Mouse (Mus musculus) CH12.LX (cell line): Measurements from ENCODE around the gene Lrch1. TPM values are rescaled to one million over a fixed set of nuclear protein-coding genes. Genes with fewer than 3 reads are reported as not detected.

Experiments used
- DNase-seq: peaks from one replicate; pipeline ENCODE4 v3.0.0-alpha.2; 2013; ENCODE audit errors: extremely low read depth
- H3K27ac ChIP-seq: 2 replicates; pipeline ENCODE4 v1.5.1; 2012; ENCODE audit warnings: low read depth, mild to moderate bottlenecking, control low read depth, moderate library complexity; ENCODE audit not compliant: insufficient read depth
- H3K27me3 ChIP-seq: replicated peaks from 2 replicates; pipeline ENCODE3; 2012; ENCODE audit warnings: inconsistent platforms
- H3K36me3 ChIP-seq, 2 experiments: replicated peaks in 1 of 2; 2 replicates each; pipeline versions ENCODE3 to v1.6.1; 2012; ENCODE audit warnings: inconsistent platforms in 1 of 2, low read length in 1 of 2, mild to moderate bottlenecking in 1 of 2, mixed read lengths in 1 of 2, moderate library complexity in 1 of 2; ENCODE audit not compliant: control insufficient read depth in 1 of 2, insufficient read depth in 1 of 2
- H3K4me1 ChIP-seq, 2 experiments: 2 replicates each; pipeline ENCODE4 v1.6.1; 2012; ENCODE audit warnings: inconsistent platforms in 1 of 2, moderate library complexity in 1 of 2; ENCODE audit not compliant: insufficient read depth in 2 of 2, control insufficient read depth in 1 of 2
- H3K4me2 ChIP-seq: 2 replicates; pipeline ENCODE4 v1.6.1; 2012; ENCODE audit warnings: low read depth, mild to moderate bottlenecking, control low read depth; ENCODE audit not compliant: poor library complexity, insufficient read depth, severe bottlenecking
- H3K4me3 ChIP-seq, 3 experiments: fragments of 150-350 bp in 1 of 3; sonication (generic) in 1 of 3; replicated peaks in 1 of 3; 2 replicates each; pipeline versions ENCODE3 to v1.5.1; 2011 to 2012; ENCODE audit warnings: low read depth in 2 of 3, low read length in 2 of 3, mild to moderate bottlenecking in 2 of 3, moderate library complexity in 2 of 3, control low read depth in 1 of 3, improper control_type of control experiment in 1 of 3, inconsistent platforms in 1 of 3, mixed read lengths in 1 of 3; ENCODE audit not compliant: poor library complexity in 1 of 3
- H3K79me2 ChIP-seq: replicated peaks from 2 replicates; pipeline ENCODE4 v1.6.1; 2012; ENCODE audit warnings: mild to moderate bottlenecking, moderate library complexity; ENCODE audit not compliant: control insufficient read depth, poor library complexity, insufficient read depth, severe bottlenecking; ENCODE audit errors: extremely low read depth
- H3K9ac ChIP-seq: 2 replicates; pipeline ENCODE4 v1.6.1; 2012; ENCODE audit warnings: low read depth, mild to moderate bottlenecking, control low read depth, moderate library complexity; ENCODE audit not compliant: insufficient read depth
- H3K9me3 ChIP-seq: replicated peaks from 2 replicates; pipeline ENCODE3; 2012; ENCODE audit warnings: low read length, inconsistent platforms, mixed read lengths
- CHD1 ChIP-seq: IDR thresholded peaks from 2 replicates; pipeline ENCODE4 v1.6.1; 2012; ENCODE audit warnings: low read depth, low read length, improper control_type of control experiment, inconsistent platforms
- CTCF ChIP-seq, 2 experiments: IDR thresholded peaks in 1 of 2; conservative IDR thresholded peaks in 1 of 2; 2 replicates each; pipeline ENCODE4 v1.5.1; 2011 to 2012; ENCODE audit warnings: low read depth in 2 of 2, low read length in 2 of 2, improper control_type of control experiment in 1 of 2, inconsistent platforms in 1 of 2, mild to moderate bottlenecking in 1 of 2, moderate library complexity in 1 of 2
- E2F4 ChIP-seq: IDR thresholded peaks from 2 replicates; pipeline ENCODE4 v1.6.1; 2011; ENCODE audit warnings: low read depth, low read length, improper control_type of control experiment; ENCODE audit not compliant: insufficient replicate concordance
- ELF1 ChIP-seq: IDR thresholded peaks from 2 replicates; pipeline ENCODE4 v1.6.1; 2014; ENCODE audit warnings: low read depth, mild to moderate bottlenecking, inconsistent platforms, low read length, improper control_type of control experiment
- GABPA ChIP-seq: IDR thresholded peaks from 2 replicates; pipeline ENCODE4 v1.6.1; 2012; ENCODE audit warnings: low read depth, low read length, improper control_type of control experiment, inconsistent platforms; ENCODE audit not compliant: insufficient replicate concordance
- HCFC1 ChIP-seq: IDR thresholded peaks from 2 replicates; pipeline ENCODE4 v1.6.1; 2012; ENCODE audit warnings: low read depth, mild to moderate bottlenecking, inconsistent platforms, low read length, improper control_type of control experiment
- JUN ChIP-seq: IDR thresholded peaks from 2 replicates; pipeline ENCODE4 v1.6.1; 2011; ENCODE audit warnings: low read depth, mild to moderate bottlenecking, low read length, improper control_type of control experiment, moderate library complexity; ENCODE audit not compliant: insufficient read depth
- JUND ChIP-seq: conservative IDR thresholded peaks from 2 replicates; pipeline ENCODE4 v1.6.1; 2011; ENCODE audit warnings: low read depth, low read length, improper control_type of control experiment
- MAFK ChIP-seq: IDR thresholded peaks from 2 replicates; pipeline ENCODE4 v1.6.1; 2011; ENCODE audit warnings: low read length, improper control_type of control experiment; ENCODE audit not compliant: insufficient replicate concordance
- MAZ ChIP-seq: IDR thresholded peaks from 2 replicates; pipeline ENCODE4 v1.6.1; 2012; ENCODE audit warnings: low read depth, mild to moderate bottlenecking, inconsistent platforms, low read length, improper control_type of control experiment, moderate library complexity
- MXI1 ChIP-seq: IDR thresholded peaks from 2 replicates; pipeline ENCODE4 v1.6.1; 2011; ENCODE audit warnings: mild to moderate bottlenecking, low read depth, low read length, improper control_type of control experiment
- MYC ChIP-seq: IDR thresholded peaks from 2 replicates; pipeline ENCODE4 v1.6.1; 2011; ENCODE audit warnings: low read depth, mild to moderate bottlenecking, improper control_type of control experiment, low read length
- NELFE ChIP-seq: IDR thresholded peaks from 2 replicates; pipeline ENCODE4 v1.6.1; 2011; ENCODE audit warnings: low read depth, low read length, improper control_type of control experiment
- NRF1 ChIP-seq: IDR thresholded peaks from 2 replicates; pipeline ENCODE4 v1.6.1; 2014; ENCODE audit warnings: low read depth, mild to moderate bottlenecking, inconsistent platforms, low read length, improper control_type of control experiment, moderate library complexity
- PAX5 ChIP-seq: IDR thresholded peaks from 2 replicates; pipeline ENCODE4 v1.6.1; 2012; ENCODE audit warnings: low read length, inconsistent platforms, mixed read lengths
- POLR2A ChIP-seq: IDR thresholded peaks from 2 replicates; pipeline ENCODE4 v1.6.1; 2011; ENCODE audit warnings: low read depth, mild to moderate bottlenecking, improper control_type of control experiment, low read length
- POLR2AphosphoS2 ChIP-seq: IDR thresholded peaks from 2 replicates; pipeline ENCODE4 v1.6.1; 2011; ENCODE audit warnings: low read depth, low read length, improper control_type of control experiment
- RCOR1 ChIP-seq: conservative IDR thresholded peaks from 2 replicates; pipeline ENCODE4 v1.6.1; 2012; ENCODE audit warnings: low read depth, mild to moderate bottlenecking, inconsistent platforms, low read length, improper control_type of control experiment
- SIN3A ChIP-seq: IDR thresholded peaks from 2 replicates; pipeline ENCODE4 v1.6.1; 2012; ENCODE audit warnings: low read length, improper control_type of control experiment, inconsistent platforms
- TBP ChIP-seq: conservative IDR thresholded peaks from 2 replicates; pipeline ENCODE4 v1.6.1; 2011; ENCODE audit warnings: low read depth, low read length, improper control_type of control experiment
- USF1 ChIP-seq: IDR thresholded peaks from 2 replicates; pipeline ENCODE4 v1.6.1; 2014; ENCODE audit warnings: low read depth, mild to moderate bottlenecking, inconsistent platforms, low read length, improper control_type of control experiment
- ZC3H11A ChIP-seq: IDR thresholded peaks from 2 replicates; pipeline ENCODE4 v1.6.1; 2012; ENCODE audit warnings: low read depth, mild to moderate bottlenecking, inconsistent platforms, low read length, improper control_type of control experiment
- ZKSCAN1 ChIP-seq: IDR thresholded peaks from 2 replicates; pipeline ENCODE4 v1.6.1; 2012; ENCODE audit warnings: low read depth, inconsistent platforms, low read length, improper control_type of control experiment, borderline replicate concordance
- ZMIZ1 ChIP-seq: IDR thresholded peaks from 2 replicates; pipeline ENCODE4 v1.6.1; 2012; ENCODE audit warnings: low read depth, mild to moderate bottlenecking, inconsistent platforms, low read length, improper control_type of control experiment
- ZNF384 ChIP-seq: IDR thresholded peaks from 2 replicates; pipeline ENCODE4 v1.6.1; 2012; ENCODE audit warnings: low read depth, low read length, improper control_type of control experiment, inconsistent platforms
- dilution Hi-C: fragments of 300-500 bp; cut with MboI; formaldehyde crosslinking; loops from 2 replicates; pipeline ENCODE4 v1.14.3; 2020; ENCODE audit warnings: low sequenced_read_pairs; ENCODE audit not compliant: extremely low pct_unique_long_range_greater_than_20kb, extremely low pct_ligation_motif_present
- in situ Hi-C: fragments of 300-500 bp; cut with MboI; formaldehyde crosslinking; loops from 3 replicates; pipeline ENCODE4 v1.14.3; 2019; ENCODE audit warnings: low sequenced_read_pairs, low pct_ligation_motif_present, low pct_unique_long_range_greater_than_20kb, mixed read lengths
- polyA plus RNA-seq: library from polyadenylated mRNA; unstranded; fragments of >175 nt; gene quantifications from 2 replicates; pipeline ENCODE4 v1.2.1, GENCODE M21; 2012; ENCODE audit warnings: low read depth; ENCODE audit not compliant: insufficient read length
- total RNA-seq, 2 experiments: library from RNA; depleted of rRNA; stranded (reverse); fragments of 300-350 nt in 1 of 2; fragments of >200 nt in 1 of 2; gene quantifications; 2 replicates each; pipeline ENCODE4 v1.2.3; 2012 to 2014

The Lrch1 gene
- total and polyA plus RNA-seq, 3 experiments = 10.3 to 23.3 (median 12.8) TPM

DNA sequence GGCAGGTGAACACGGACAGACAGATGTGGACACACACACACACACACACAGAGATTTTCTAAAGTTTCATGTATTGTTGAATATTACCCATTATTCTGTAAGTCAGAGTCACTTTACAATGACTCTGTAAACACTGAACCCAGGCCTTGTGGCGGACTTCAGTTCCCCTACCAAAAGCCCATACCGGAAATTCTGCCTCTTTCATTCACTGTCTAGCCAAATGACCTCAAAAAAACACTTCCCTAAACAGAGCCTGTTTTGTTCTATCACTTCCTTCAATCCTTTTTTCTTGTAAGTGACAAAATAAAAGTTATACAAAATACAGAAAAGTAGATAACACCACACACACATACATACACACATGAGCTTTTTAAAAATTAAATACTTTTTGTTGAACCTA lies 41.7 kb downstream of the Lrch1 start (continued):
- TF ChIP-seq PAX5 = no peak
- peak; percentile 83 for TF ChIP-seq ZNF384
- no peak for TF ChIP-seq RCOR1
- no peak for TF ChIP-seq POLR2A
- no peak for TF ChIP-seq JUND
- no peak for TF ChIP-seq MYC

DNA sequence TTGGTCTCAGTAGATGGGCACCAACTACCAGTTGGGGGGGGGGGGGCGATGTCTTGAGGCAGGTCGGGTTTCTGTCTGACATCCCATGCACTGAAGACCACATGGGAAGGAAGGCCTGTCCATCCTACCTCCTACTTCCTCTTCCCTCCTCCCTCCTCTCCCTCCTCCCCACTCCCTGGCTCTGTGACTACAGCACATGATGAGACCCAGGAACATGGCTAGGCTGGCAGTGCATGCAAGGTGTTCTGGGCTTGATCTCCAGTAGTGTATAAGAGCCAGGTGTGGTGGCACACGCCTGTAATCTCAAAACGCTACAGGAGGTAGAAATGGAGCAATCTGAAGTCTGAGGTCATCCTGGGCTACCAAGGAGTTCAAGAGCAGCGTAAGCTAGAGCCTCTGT lies 43.2 kb downstream of the Lrch1 start:
- no peak for TF ChIP-seq NRF1
- no peak for TF ChIP-seq ELF1
- no peak for TF ChIP-seq MAFK
- no peak for TF ChIP-seq MAZ
- no peak for TF ChIP-seq NELFE
- no peak for TF ChIP-seq ZC3H11A
- no peak for TF ChIP-seq RCOR1
- TF ChIP-seq GABPA = no peak
- no peak for TF ChIP-seq TBP
- TF ChIP-seq MXI1 = no peak
- no peak for TF ChIP-seq ZKSCAN1
- no peak for TF ChIP-seq POLR2A
- no peak for TF ChIP-seq PAX5
- no peak for TF ChIP-seq CTCF (conservative IDR thresholded peaks at IDR 0.05 in 1 of 2, IDR thresholded peaks at IDR 0.05 in 1 of 2; ENCODE audit: low read depth in 2 of 2, low read length in 2 of 2)
- no peak for TF ChIP-seq JUN
- TF ChIP-seq JUND = no peak
- no peaks in the 10 kb centered on the region; the same call in 1 of the 2 replicates for H3K79me2 ChIP-seq
- in situ Hi-C loops (no loop called here), dilution Hi-C loops (no loop called here)
- no peak overlapping the region for H3K9ac ChIP-seq
- no peak for DNase-seq
- H3K9me3 ChIP-seq = no peaks in the 10 kb centered on the region
- peaks cover 19 to 66% of the 10 kb centered on the region in 2 experiments for H3K4me1 ChIP-seq
- no peaks in the 10 kb centered on the region for H3K27me3 ChIP-seq
- H3K36me3 ChIP-seq = peaks cover 0 to 27% of the 10 kb centered on the region in 2 experiments
- H3K4me2 ChIP-seq = no peak overlapping the region
- H3K4me3 ChIP-seq = no peak overlapping the region
- H3K27ac ChIP-seq = no peak overlapping the region

DNA sequence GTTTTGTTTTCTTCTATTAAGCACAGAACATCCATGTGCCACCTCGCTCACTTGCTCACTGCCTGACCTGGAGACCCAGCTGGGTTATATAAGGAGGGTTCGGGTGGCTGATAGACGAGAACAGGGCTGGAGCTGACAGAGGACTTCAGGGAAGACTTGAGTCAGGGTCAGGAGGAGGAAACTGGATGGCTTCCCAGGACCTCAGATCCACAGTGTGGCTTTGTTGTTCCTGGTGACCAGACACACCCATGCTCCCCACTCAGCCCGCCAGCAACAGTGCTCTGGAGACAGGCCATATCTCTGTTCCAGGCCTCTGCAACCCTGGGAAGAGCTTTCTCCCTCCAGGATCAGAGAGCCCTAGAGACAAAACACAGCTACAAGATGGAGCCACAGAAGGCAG lies 44.6 kb downstream of the Lrch1 start:
- peaks cover 15 to 56% of the 10 kb centered on the region in 2 experiments for H3K4me1 ChIP-seq
- H3K36me3 ChIP-seq = peaks cover 0 to 36% of the 10 kb centered on the region in 2 experiments
- in situ Hi-C loops = no loop called here
- dilution Hi-C loops = no loop called here
- no peaks in the 10 kb centered on the region; the same call in 1 of the 2 replicates for H3K79me2 ChIP-seq
- no peak overlapping the region for H3K4me3 ChIP-seq
- DNase-seq = no peak
- no peaks in the 10 kb centered on the region for H3K9me3 ChIP-seq
- H3K9ac ChIP-seq = no peak overlapping the region
- no peak overlapping the region for H3K27ac ChIP-seq
- TF ChIP-seq ZMIZ1 (no peak), PAX5 (no peak), GABPA (no peak), POLR2AphosphoS2 (no peak), CHD1 (no peak), NRF1 (no peak), USF1 (no peak), SIN3A (no peak), JUND (no peak), ELF1 (no peak), HCFC1 (no peak), E2F4 (no peak), CTCF (conservative IDR thresholded peaks at IDR 0.05 in 1 of 2, IDR thresholded peaks at IDR 0.05 in 1 of 2; ENCODE audit: low read depth in 2 of 2, low read length in 2 of 2) (no peak), MAZ (no peak), MYC (no peak)
- H3K27me3 ChIP-seq = no peaks in the 10 kb centered on the region
- no peak overlapping the region for H3K4me2 ChIP-seq
